Mouse (Mus musculus) midbrain, embryonic 16.5 days (tissue): Measurements from ENCODE around the gene Lgals12. TPM values are rescaled to one million over a fixed set of nuclear protein-coding genes. Genes with fewer than 3 reads are reported as not detected.
A peak's percentile ranks its signal among the peaks of the same experiment; 100 is the strongest.

ENCODE experiments used
- ATAC-seq: fragments of 200-750 bp; cut with Nextera tagmentation; 2 replicates; pipeline ENCODE4 v1.8.0; 2017; ENCODE audit warnings: moderate TSS enrichment
- H3K27ac ChIP-seq: fragments of 300-500 bp; sonication (generic); 2 replicates; pipeline ENCODE4 v1.5.1; 2014; ENCODE audit warnings: mild to moderate bottlenecking, low read length, mixed read lengths
- H3K27me3 ChIP-seq: fragments of 300-500 bp; sonication (generic); 2 replicates; pipeline ENCODE4 v1.6.1; 2014; ENCODE audit warnings: low read depth, low read length, mixed read lengths; ENCODE audit not compliant: control insufficient read depth, insufficient read depth
- H3K36me3 ChIP-seq: fragments of 300-500 bp; sonication (generic); 2 replicates; pipeline ENCODE4 v1.6.1; 2014; ENCODE audit warnings: mild to moderate bottlenecking, low read length, moderate library complexity, mixed read lengths; ENCODE audit not compliant: control insufficient read depth, insufficient read depth
- H3K4me1 ChIP-seq: fragments of 300-500 bp; sonication (generic); 2 replicates; pipeline ENCODE4 v1.6.1; 2014; ENCODE audit warnings: mild to moderate bottlenecking, low read length, mixed read lengths; ENCODE audit not compliant: control insufficient read depth, insufficient read depth
- H3K4me2 ChIP-seq: fragments of 300-500 bp; sonication (generic); 2 replicates; pipeline ENCODE4 v1.6.1; 2014; ENCODE audit warnings: mild to moderate bottlenecking, low read length, mixed read lengths
- H3K4me3 ChIP-seq: fragments of 300-500 bp; sonication (generic); 2 replicates; pipeline ENCODE4 v1.5.1; 2014; ENCODE audit warnings: low read depth, mild to moderate bottlenecking, low read length, moderate library complexity, mixed read lengths
- H3K9ac ChIP-seq: fragments of 300-500 bp; sonication (generic); 2 replicates; pipeline ENCODE4 v1.6.1; 2014; ENCODE audit warnings: low read depth, low read length, mixed read lengths
- H3K9me3 ChIP-seq: fragments of 300-500 bp; sonication (generic); replicated peaks from 2 replicates; pipeline ENCODE4 v1.6.1; 2014; ENCODE audit warnings: mild to moderate bottlenecking, low read length, mixed read lengths; ENCODE audit not compliant: control insufficient read depth, poor library complexity, severe bottlenecking
- WGBS: fragments of 180-500 bp; shearing (Covaris S2); extraction: QIAGEN DNeasy Blood & Tissue Kit; methylation state at CpG from one replicate; pipeline ENCODE4 v1.1.7; 2014; 5-methylcytosine and 5-hydroxymethylcytosine counted together
- polyA plus RNA-seq: library from polyadenylated mRNA; unstranded; fragments of >200 nt; fragmentation: Nextera tagmentation; extraction: Ambion mirVana; gene quantifications from 2 replicates; pipeline ENCODE4 v1.2.1, GENCODE M21; 2015

The Lgals12 gene
- polyA plus RNA-seq, 1 experiment from 2014 or later = 0.26 TPM

DNA sequence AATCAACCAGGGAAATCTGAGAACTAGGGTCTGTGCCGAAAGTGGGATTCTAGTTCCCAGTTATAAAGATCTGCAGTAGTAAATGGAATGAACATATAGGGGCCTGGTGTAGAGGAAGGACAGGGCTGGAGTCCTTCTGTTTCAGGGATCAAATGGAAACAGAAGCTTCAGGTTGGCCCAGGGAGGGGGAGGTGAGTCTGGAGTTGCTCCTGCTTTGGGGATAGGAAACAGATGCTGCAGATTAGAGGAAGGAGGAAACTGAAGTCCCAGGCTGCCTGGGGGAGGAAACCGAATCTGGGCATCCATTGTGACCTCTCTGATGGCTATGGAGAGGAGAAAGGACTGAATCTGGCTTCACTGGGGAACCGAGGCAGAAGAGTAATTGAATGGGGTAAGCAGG lies 38.6 kb downstream of the Lgals12 start:
- H3K4me2 ChIP-seq = no peak overlapping the region
- no peak for ATAC-seq
- no peak overlapping the region for H3K9ac ChIP-seq
- H3K9me3 ChIP-seq = no peaks in the 10 kb centered on the region
- H3K4me3 ChIP-seq = no peak overlapping the region
- H3K4me1 ChIP-seq = no peaks in the 10 kb centered on the region
- WGBS = 56% methylated on average over 3 of the region's 3 CpGs
- no peaks in the 10 kb centered on the region for H3K27me3 ChIP-seq
- H3K27ac ChIP-seq = no peak overlapping the region
- H3K36me3 ChIP-seq = no peaks in the 10 kb centered on the region

DNA sequence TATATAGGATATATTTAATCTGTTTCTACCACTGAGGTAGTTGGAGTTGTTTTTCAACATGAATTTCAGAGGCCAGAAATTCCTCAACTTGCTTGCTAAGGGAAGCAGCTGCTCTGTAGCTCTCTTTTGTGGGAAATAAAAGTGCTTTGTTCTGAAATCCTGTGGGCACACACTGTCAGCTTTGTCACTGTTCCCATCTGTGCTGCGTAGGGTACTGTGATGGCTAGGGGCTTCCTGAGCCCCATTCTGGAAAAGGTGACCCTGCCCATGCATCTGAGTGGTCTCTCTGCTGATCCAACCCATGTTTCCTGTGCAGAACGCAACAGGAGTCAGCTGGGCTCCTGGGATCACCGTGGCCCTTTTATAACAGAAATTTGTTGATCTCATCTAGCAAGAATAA lies 40.2 kb downstream of the Lgals12 start:
- no peak for ATAC-seq
- Histone ChIP-seq H3K4me2 (no peak overlapping the region), H3K27me3 (no peaks in the 10 kb centered on the region), H3K4me3 (no peak overlapping the region), H3K36me3 (no peaks in the 10 kb centered on the region), H3K27ac (no peak overlapping the region), H3K4me1 (no peaks in the 10 kb centered on the region), H3K9ac (no peak overlapping the region), H3K9me3 (no peaks in the 10 kb centered on the region)
- 51% methylated on average over 3 of the region's 3 CpGs for WGBS

DNA sequence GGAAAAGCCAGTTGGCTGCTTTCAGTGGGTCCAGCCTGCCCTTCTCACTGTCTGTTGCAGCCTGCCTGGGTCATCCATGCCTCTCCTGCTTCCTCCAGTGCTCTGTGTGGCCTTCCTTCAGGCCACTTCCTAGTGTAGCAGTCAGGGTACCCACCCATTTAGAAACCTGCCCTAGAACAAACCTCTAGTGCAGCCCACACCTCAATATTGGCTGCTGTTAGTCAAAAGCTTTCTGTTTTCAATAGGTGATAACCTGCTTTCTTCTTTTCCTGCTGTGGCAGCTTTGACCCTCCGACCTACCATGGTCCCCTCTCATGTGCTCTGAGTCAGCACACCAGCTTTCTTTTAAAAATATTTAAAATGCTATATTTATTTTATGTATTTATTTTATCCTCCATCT lies 42.5 kb downstream of the Lgals12 start:
- no peak for ATAC-seq
- no peak overlapping the region for H3K4me3 ChIP-seq
- no peak overlapping the region for H3K9ac ChIP-seq
- no peaks in the 10 kb centered on the region for H3K9me3 ChIP-seq
- no peaks in the 10 kb centered on the region for H3K4me1 ChIP-seq
- H3K27me3 ChIP-seq = no peaks in the 10 kb centered on the region
- H3K27ac ChIP-seq = no peak overlapping the region
- 87% methylated on average over 1 of the region's 1 CpGs for WGBS
- H3K36me3 ChIP-seq = no peaks in the 10 kb centered on the region
- H3K4me2 ChIP-seq = no peak overlapping the region

DNA sequence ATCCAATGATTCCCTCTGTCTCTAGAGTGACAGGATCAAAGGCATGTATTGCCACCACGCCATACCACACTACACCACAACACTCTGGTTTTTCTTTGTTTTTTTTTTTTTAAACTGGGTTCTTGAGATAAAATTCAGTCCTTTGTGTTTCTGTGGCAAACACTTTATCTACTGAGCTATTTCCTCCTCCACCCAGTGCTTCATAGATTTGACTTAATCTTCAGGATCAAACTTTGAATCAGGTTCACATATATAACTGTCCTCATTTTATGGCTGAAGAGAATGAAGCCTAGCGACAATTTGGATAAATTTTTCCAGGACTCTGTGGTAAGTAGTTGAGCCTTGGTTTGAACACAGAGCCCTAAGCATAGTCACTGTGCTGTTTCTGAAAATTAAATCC lies 43.3 kb downstream of the Lgals12 start:
- Histone ChIP-seq H3K4me2 (no peak overlapping the region), H3K27me3 (no peaks in the 10 kb centered on the region), H3K9me3 (no peaks in the 10 kb centered on the region), H3K36me3 (no peaks in the 10 kb centered on the region), H3K4me1 (no peaks in the 10 kb centered on the region), H3K4me3 (no peak overlapping the region), H3K27ac (no peak overlapping the region), H3K9ac (no peak overlapping the region)
- ATAC-seq = no peak
- WGBS = 97% methylated on average over 2 of the region's 2 CpGs

DNA sequence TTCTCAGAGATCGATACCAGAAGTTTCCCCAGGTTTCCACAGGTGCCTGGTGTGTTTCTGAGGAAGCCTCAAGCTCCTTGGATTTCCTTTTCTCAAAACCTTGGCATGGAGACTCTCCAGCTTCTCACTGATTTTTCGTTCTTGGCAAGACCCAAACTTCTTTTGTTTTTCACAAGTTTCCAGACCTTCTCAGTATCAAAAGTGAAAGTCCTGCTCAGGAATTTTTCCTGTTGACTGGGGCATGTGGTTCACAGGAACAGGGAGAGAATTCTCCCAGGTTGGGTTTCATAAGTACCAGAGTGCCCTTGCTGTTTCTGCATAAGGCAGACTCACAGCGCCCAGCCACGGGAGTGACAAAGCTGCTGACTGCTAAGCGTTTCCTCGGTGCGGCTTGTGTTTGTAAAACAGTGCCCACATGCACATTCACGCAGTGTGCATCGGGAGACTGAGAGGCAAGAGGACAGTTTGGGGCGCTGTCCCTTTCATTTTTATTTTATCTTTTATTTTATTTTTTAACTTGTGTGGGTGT lies 44.3 kb downstream of the Lgals12 start:
- H3K4me3 ChIP-seq = no peak overlapping the region
- no peaks in the 10 kb centered on the region for H3K9me3 ChIP-seq
- H3K9ac ChIP-seq = no peak overlapping the region
- no peaks in the 10 kb centered on the region for H3K36me3 ChIP-seq
- peaks cover under 1% of the 10 kb centered on the region; the same call in 1 of the 2 replicates for H3K4me1 ChIP-seq
- H3K4me2 ChIP-seq = no peak overlapping the region
- 82% methylated on average over 10 of the region's 10 CpGs for WGBS
- ATAC-seq = no peak
- no peak overlapping the region for H3K27ac ChIP-seq
- H3K27me3 ChIP-seq = no peaks in the 10 kb centered on the region

- H3K4me2 ChIP-seq = no peak overlapping the region
- H3K4me1 ChIP-seq = peaks cover 2% of the 10 kb centered on the region; the same call in 1 of the 2 replicates
- H3K4me3 ChIP-seq = no peak overlapping the region
- no peak overlapping the region for H3K9ac ChIP-seq
- 79% methylated on average over 3 of the region's 3 CpGs for WGBS
- no peaks in the 10 kb centered on the region for H3K9me3 ChIP-seq
- no peaks in the 10 kb centered on the region for H3K27me3 ChIP-seq
- ATAC-seq = no peak
- H3K27ac ChIP-seq = no peak overlapping the region
- H3K36me3 ChIP-seq = no peaks in the 10 kb centered on the region
Measured at GRCm38 (mm10) chr19:7561456-7561855, 45.5 kb downstream of the Lgals12 start.

DNA sequence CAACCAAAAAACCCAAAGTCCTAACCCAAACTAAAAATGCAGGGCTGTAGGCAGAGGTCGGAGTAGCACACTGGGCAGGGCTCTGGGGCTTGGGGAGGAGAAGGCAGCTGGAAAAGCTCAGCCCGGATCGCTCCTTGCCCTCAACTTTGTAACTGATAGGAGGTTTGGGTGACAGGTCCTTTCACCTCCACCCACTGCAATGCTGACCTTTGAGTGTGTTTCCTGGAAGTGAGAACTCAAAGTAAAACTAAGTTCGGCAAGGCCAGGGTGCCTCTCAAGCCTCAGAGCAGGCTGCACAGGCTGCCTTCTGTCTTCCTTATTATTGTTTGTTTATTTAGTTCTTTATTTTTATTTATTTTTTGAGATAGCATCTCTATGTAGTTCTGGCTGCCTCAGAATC lies 47.0 kb downstream of the Lgals12 start:
- Histone ChIP-seq H3K9ac (no peak overlapping the region), H3K4me1 (peaks cover 2% of the 10 kb centered on the region; the same call in 1 of the 2 replicates)
- no peak for ATAC-seq

DNA sequence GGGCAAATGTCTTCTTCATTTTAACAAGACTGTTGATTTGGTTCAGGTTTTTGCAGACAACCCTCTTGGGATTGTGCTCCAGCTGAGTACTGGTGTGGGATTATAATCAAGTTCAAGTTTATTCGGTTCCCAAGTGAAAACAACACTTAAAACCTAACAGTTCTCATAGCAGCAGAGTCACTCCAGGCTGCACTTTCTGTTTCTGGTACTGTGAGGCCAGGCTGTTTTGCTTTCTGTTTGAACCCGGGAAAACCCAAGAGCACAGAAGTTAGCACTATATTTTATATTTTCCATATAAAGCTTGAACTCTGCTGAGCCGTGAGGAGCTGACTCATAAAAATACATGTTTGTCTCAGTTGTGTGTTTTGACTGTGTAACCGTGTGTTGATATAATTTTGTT lies 48.3 kb downstream of the Lgals12 start:
- Histone ChIP-seq H3K4me3 (no peak overlapping the region), H3K9ac (no peak overlapping the region), H3K27ac (no peak overlapping the region), H3K4me1 (peaks cover 2% of the 10 kb centered on the region; the same call in 1 of the 2 replicates), H3K4me2 (no peak overlapping the region), H3K9me3 (no peaks in the 10 kb centered on the region), H3K36me3 (no peaks in the 10 kb centered on the region), H3K27me3 (no peaks in the 10 kb centered on the region)
- 84% methylated on average over 4 of the region's 4 CpGs for WGBS
- no peak for ATAC-seq

More for the DNA sequence above, 47.0 kb downstream of the Lgals12 start:
- H3K9me3 ChIP-seq = no peaks in the 10 kb centered on the region
- H3K36me3 ChIP-seq = no peaks in the 10 kb centered on the region
- H3K4me3 ChIP-seq = no peak overlapping the region
- no peak overlapping the region for H3K4me2 ChIP-seq
- no peak overlapping the region for H3K27ac ChIP-seq
- WGBS = 81% methylated on average over 4 of the region's 4 CpGs
- H3K27me3 ChIP-seq = no peaks in the 10 kb centered on the region

DNA sequence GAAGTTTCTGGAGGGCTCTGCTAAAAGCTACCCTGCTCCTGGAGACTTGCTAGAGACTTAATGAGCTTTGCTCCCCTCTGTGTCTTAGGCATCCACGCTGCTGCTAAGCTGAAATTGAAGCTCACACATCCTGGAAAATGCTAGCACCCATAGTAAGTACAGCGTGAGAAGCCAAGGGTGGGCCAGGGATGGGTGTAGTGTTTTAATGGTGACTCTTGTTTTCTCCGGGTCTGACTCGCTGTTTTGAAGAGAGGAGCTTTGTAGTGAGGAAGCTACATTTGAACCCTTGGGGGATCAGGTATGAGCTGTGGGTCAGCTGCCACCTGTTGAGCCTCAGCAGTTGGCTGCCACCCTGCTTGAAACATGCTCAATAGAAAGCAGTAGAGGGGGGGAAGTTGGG lies 49.1 kb downstream of the Lgals12 start:
- peaks cover 2% of the 10 kb centered on the region; the same call in 1 of the 2 replicates for H3K4me1 ChIP-seq
- no peaks in the 10 kb centered on the region for H3K9me3 ChIP-seq
- peak overlapping the region; percentile 39 for H3K4me3 ChIP-seq
- WGBS = 5% methylated on average over 4 of the region's 4 CpGs
- H3K9ac ChIP-seq = no peak overlapping the region
- no peaks in the 10 kb centered on the region for H3K36me3 ChIP-seq
- no peaks in the 10 kb centered on the region for H3K27me3 ChIP-seq
- no peak for ATAC-seq
- peak overlapping the region; percentile 63 for H3K4me2 ChIP-seq
- no peak overlapping the region for H3K27ac ChIP-seq
